Comparison of ENCODE assay signal across 8 mouse cellular contexts in genomic region chr10:70428121-70428662, GRCm38 (mm10). TPM values are rescaled to one million over a fixed set of nuclear protein-coding genes. Genes with fewer than 3 reads are reported as not detected.
DNase-seq lines count a peak whose midpoint lies in the region; ATAC-seq and TF ChIP-seq lines count a peak whose summit lies in the region.

No protein-coding gene starts in this region.

- ATAC-seq in forebrain, postnatal 0 days = peak; percentile 50
- no peak for ATAC-seq in forebrain, embryonic 11.5 days (replicated peaks; ENCODE audit: low FRiP score)
- ATAC-seq in midbrain, postnatal 0 days (ENCODE audit: low FRiP score) = no peak
- ATAC-seq in midbrain, embryonic 11.5 days (ENCODE audit: low FRiP score) = no peak

- no peak overlapping the region for H3K4me2 ChIP-seq in forebrain, postnatal 0 days (ENCODE audit: low read depth)
- no peak overlapping the region for H3K4me2 ChIP-seq in forebrain, embryonic 11.5 days (ENCODE audit: low read depth, low read length, severe bottlenecking)
- no peak overlapping the region for H3K4me2 ChIP-seq in midbrain, postnatal 0 days (ENCODE audit: low read depth, low read length, poor library complexity, severe bottlenecking)
- no peak overlapping the region for H3K4me2 ChIP-seq in midbrain, embryonic 11.5 days

- no peak for TF ChIP-seq CTCF in forebrain, postnatal 0 days (IDR thresholded peaks at IDR 0.05; ENCODE audit: low read depth)
- no peak for TF ChIP-seq CTCF in midbrain, postnatal 0 days (IDR thresholded peaks at IDR 0.05)
- no peak for TF ChIP-seq CTCF in left cerebral cortex, adult 2 months (IDR thresholded peaks at IDR 0.05)

- H3K36me3 ChIP-seq in forebrain, postnatal 0 days (ENCODE audit: insufficient read depth) = no peaks in the 10 kb centered on the region
- H3K36me3 ChIP-seq in forebrain, embryonic 11.5 days (ENCODE audit: control insufficient read depth, insufficient read depth, low read length) = no peaks in the 10 kb centered on the region
- H3K36me3 ChIP-seq in midbrain, postnatal 0 days (ENCODE audit: insufficient read depth, low read length) = no peaks in the 10 kb centered on the region
- H3K36me3 ChIP-seq in midbrain, embryonic 11.5 days (ENCODE audit: control insufficient read depth, insufficient read depth, low read length) = no peaks in the 10 kb centered on the region

- H3K27me3 ChIP-seq in forebrain, postnatal 0 days (ENCODE audit: insufficient read depth, low read length) = no peaks in the 10 kb centered on the region
- no peaks in the 10 kb centered on the region for H3K27me3 ChIP-seq in forebrain, embryonic 11.5 days (ENCODE audit: control insufficient read depth, insufficient read depth, low read length)
- no peaks in the 10 kb centered on the region for H3K27me3 ChIP-seq in midbrain, postnatal 0 days (ENCODE audit: insufficient read depth, low read length)
- H3K27me3 ChIP-seq in midbrain, embryonic 11.5 days (ENCODE audit: control insufficient read depth, insufficient read depth, low read length) = no peaks in the 10 kb centered on the region

- peaks cover 6% of the 10 kb centered on the region; the same call in 1 of the 2 replicates for H3K4me1 ChIP-seq in forebrain, postnatal 0 days (ENCODE audit: insufficient read depth)
- H3K4me1 ChIP-seq in forebrain, embryonic 11.5 days (replicated peaks; ENCODE audit: control insufficient read depth, insufficient read depth, low read length) = no peaks in the 10 kb centered on the region
- H3K4me1 ChIP-seq in midbrain, postnatal 0 days (ENCODE audit: insufficient read depth, low read length) = no peaks in the 10 kb centered on the region
- no peaks in the 10 kb centered on the region for H3K4me1 ChIP-seq in midbrain, embryonic 11.5 days (ENCODE audit: control insufficient read depth, insufficient read depth, low read length)

- no peak overlapping the region for H3K4me3 ChIP-seq in forebrain, postnatal 0 days (ENCODE audit: low read depth, low read length)
- no peak overlapping the region for H3K4me3 ChIP-seq in forebrain, embryonic 11.5 days (ENCODE audit: low read depth, low read length)
- no peak overlapping the region for H3K4me3 ChIP-seq in midbrain, postnatal 0 days (ENCODE audit: low read depth, low read length)
- H3K4me3 ChIP-seq in midbrain, embryonic 11.5 days (ENCODE audit: low read depth, low read length) = no peak overlapping the region
- no peak overlapping the region for H3K4me3 ChIP-seq in left cerebral cortex, adult 2 months

- intact Hi-C loops in left cerebral cortex, adult 2 months (cut with DNase I) = no loop called here

- DNase-seq in forebrain, postnatal 0 days = peak; percentile 59
- DNase-seq in forebrain, embryonic 11.5 days (ENCODE audit: low spot score) = no peak
- DNase-seq in midbrain, postnatal 0 days (ENCODE audit: low spot score) = peak; percentile 21
- DNase-seq in midbrain, embryonic 11.5 days (ENCODE audit: low spot score, missing footprints) = no peak
- DNase-seq in left cerebral cortex, adult 2 months (ENCODE audit: extremely low spot score in 1 of 2, low spot score in 2 of 2) = peak; percentile 43 to 46
- DNase-seq in kidney, postnatal 25 days = no peak
- no peak for DNase-seq in B cell, adult 2 months
- no peak for DNase-seq in liver

- 46% methylated on average over 5 of the region's 5 CpGs for WGBS in forebrain, postnatal 0 days
- WGBS in forebrain, embryonic 11.5 days = 94% methylated on average over 5 of the region's 5 CpGs
- WGBS in midbrain, postnatal 0 days = 66% methylated on average over 5 of the region's 5 CpGs
- WGBS in midbrain, embryonic 11.5 days = 84% methylated on average over 5 of the region's 5 CpGs

- no peak overlapping the region for H3K27ac ChIP-seq in forebrain, postnatal 0 days (ENCODE audit: low read depth, low read length)
- no peak overlapping the region for H3K27ac ChIP-seq in forebrain, embryonic 11.5 days (ENCODE audit: low read depth, low read length)
- no peak overlapping the region for H3K27ac ChIP-seq in midbrain, postnatal 0 days (ENCODE audit: low read depth, low read length)
- H3K27ac ChIP-seq in midbrain, embryonic 11.5 days (ENCODE audit: low read depth, low read length) = no peak overlapping the region
- peak overlapping the region; percentile 45; the same call in 1 of the 2 replicates for H3K27ac ChIP-seq in left cerebral cortex, adult 2 months

- no peak overlapping the region for H3K9ac ChIP-seq in forebrain, postnatal 0 days
- H3K9ac ChIP-seq in forebrain, embryonic 11.5 days (ENCODE audit: low read length) = no peak overlapping the region
- no peak overlapping the region for H3K9ac ChIP-seq in midbrain, postnatal 0 days (replicated peaks; ENCODE audit: low read length, poor library complexity, severe bottlenecking)
- no peak overlapping the region for H3K9ac ChIP-seq in midbrain, embryonic 11.5 days (ENCODE audit: low read length)

- no peaks in the 10 kb centered on the region for H3K9me3 ChIP-seq in forebrain, postnatal 0 days (ENCODE audit: low read length)
- no peaks in the 10 kb centered on the region for H3K9me3 ChIP-seq in forebrain, embryonic 11.5 days (ENCODE audit: control insufficient read depth, low read length)
- no peaks in the 10 kb centered on the region for H3K9me3 ChIP-seq in midbrain, postnatal 0 days (ENCODE audit: low read length)
- no peaks in the 10 kb centered on the region for H3K9me3 ChIP-seq in midbrain, embryonic 11.5 days (ENCODE audit: control insufficient read depth, low read length)

RNA-seq across cellular contexts. Expression of gene Fam13c, which starts 12.1 kb away (rescaled TPM):
- 7.4 and 9.6 TPM in 2 replicates for total RNA-seq in forebrain, postnatal 0 days (2014; rRNA removed)
- 16.8 and 23.8 TPM in 2 replicates for polyA plus RNA-seq in forebrain, postnatal 0 days (2015; fragmentation: Nextera tagmentation; extraction: Ambion mirVana)
- 11.7 and 13.6 TPM in 2 replicates for polyA plus RNA-seq in forebrain, embryonic 11.5 days (2014; fragmentation: Nextera tagmentation; extraction: Ambion mirVana)
- 10.1 and 11.0 TPM in 2 replicates for total RNA-seq in midbrain, postnatal 0 days (2014; rRNA removed)
- 23.1 and 23.6 TPM in 2 replicates for polyA plus RNA-seq in midbrain, postnatal 0 days (2015; fragmentation: Nextera tagmentation; extraction: Ambion mirVana)
- 18.6 and 19.3 TPM in 2 replicates for polyA plus RNA-seq in midbrain, embryonic 11.5 days (2014; fragmentation: Nextera tagmentation; extraction: Ambion mirVana)
- total RNA-seq in left cerebral cortex, adult 2 months (2021) = 10 to 100 TPM; 56.5 to 69.2 TPM

Comparison
In these comparisons a context has a peak if more than half of its experiments do, and no peak if none do; other contexts are left out.
1. DNase-seq: peak in forebrain, postnatal 0 days (single experiment), midbrain, postnatal 0 days (single experiment) and left cerebral cortex, adult 2 months (2 of 2); none in forebrain, embryonic 11.5 days (single experiment), midbrain, embryonic 11.5 days (single experiment), kidney, postnatal 25 days (0 of 2), B cell, adult 2 months (0 of 2) and liver (single experiment).